Mouse (Mus musculus) lung, embryonic 16.5 days (tissue): Measurements from ENCODE around the gene Aim2. TPM values are rescaled to one million over a fixed set of nuclear protein-coding genes. Genes with fewer than 3 reads are reported as not detected.

Experiments
- ATAC-seq: fragments of 200-750 bp; cut with Nextera tagmentation; 2 replicates; pipeline ENCODE4 v1.8.0; 2017; ENCODE audit warnings: low read depth, mild to moderate bottlenecking, moderate library complexity
- H3K27ac ChIP-seq: fragments of 300-500 bp; sonication (generic); 2 replicates; pipeline ENCODE4 v1.5.1; 2014; ENCODE audit warnings: mild to moderate bottlenecking, control low read depth, low read length
- H3K27me3 ChIP-seq: fragments of 300-500 bp; sonication (generic); 2 replicates; pipeline ENCODE4 v1.6.1; 2014; ENCODE audit warnings: low read depth, low read length, mixed read lengths; ENCODE audit not compliant: control insufficient read depth, insufficient read depth
- H3K36me3 ChIP-seq: fragments of 300-500 bp; sonication (generic); 2 replicates; pipeline ENCODE4 v1.6.1; 2014; ENCODE audit warnings: low read length; ENCODE audit not compliant: control insufficient read depth, insufficient read depth
- H3K4me1 ChIP-seq: fragments of 300-500 bp; sonication (generic); replicated peaks from 2 replicates; pipeline ENCODE4 v1.6.1; 2014; ENCODE audit warnings: low read length, mixed read lengths; ENCODE audit not compliant: control insufficient read depth, insufficient read depth
- H3K4me2 ChIP-seq: fragments of 300-500 bp; sonication (generic); 2 replicates; pipeline ENCODE4 v1.6.1; 2014; ENCODE audit warnings: low read depth, low read length, control low read depth
- H3K4me3 ChIP-seq: fragments of 300-500 bp; sonication (generic); 2 replicates; pipeline ENCODE4 v1.5.1; 2014; ENCODE audit warnings: mild to moderate bottlenecking, low read length, control low read depth
- H3K9ac ChIP-seq: fragments of 300-500 bp; sonication (generic); 2 replicates; pipeline ENCODE4 v1.6.1; 2014; ENCODE audit warnings: low read length, control low read depth
- H3K9me3 ChIP-seq: fragments of 300-500 bp; sonication (generic); 2 replicates; pipeline ENCODE4 v1.6.1; 2016; ENCODE audit warnings: low read length; ENCODE audit not compliant: control insufficient read depth
- WGBS: fragments of 180-500 bp; shearing (Covaris S2); extraction: QIAGEN DNeasy Blood & Tissue Kit; methylation state at CpG from one replicate; pipeline ENCODE4 v1.1.7; 2014; 5-methylcytosine and 5-hydroxymethylcytosine counted together
- polyA plus RNA-seq: library from polyadenylated mRNA; unstranded; fragments of >200 nt; fragmentation: Nextera tagmentation; extraction: Ambion mirVana; gene quantifications from 2 replicates; pipeline ENCODE4 v1.2.1, GENCODE M21; 2015

Aim2 gene
- polyA plus RNA-seq, 1 experiment from 2014 or later: 1.3 TPM

DNA sequence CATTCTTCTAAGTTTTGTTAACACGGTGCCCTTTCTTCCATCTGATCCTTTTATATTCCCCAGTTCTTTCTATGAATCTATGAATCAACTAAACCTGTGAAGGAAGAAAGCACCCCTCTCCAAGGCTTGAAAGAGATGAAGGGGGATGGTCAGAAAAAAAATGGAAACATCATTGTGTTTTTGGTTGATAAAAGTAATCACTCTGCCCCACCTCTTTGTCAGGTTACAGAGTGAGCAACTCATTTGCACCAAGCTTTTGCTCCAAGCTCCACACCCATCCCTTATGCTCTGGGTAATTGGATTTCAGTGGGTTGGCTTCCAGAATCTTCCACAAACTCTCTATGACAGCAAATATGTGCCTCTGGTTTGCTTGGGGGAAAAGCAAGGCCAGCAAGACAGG lies 25.3 kb upstream of the Aim2 start:
- no peak for ATAC-seq
- no peak overlapping the region for H3K27ac ChIP-seq
- no peaks in the 10 kb centered on the region for H3K9me3 ChIP-seq
- H3K27me3 ChIP-seq: no peaks in the 10 kb centered on the region
- no peak overlapping the region for H3K9ac ChIP-seq
- H3K4me3 ChIP-seq: no peak overlapping the region
- no peak overlapping the region for H3K4me2 ChIP-seq
- no peaks in the 10 kb centered on the region for H3K36me3 ChIP-seq
- 87% methylated on average over 1 of the region's 1 CpGs for WGBS
- no peaks in the 10 kb centered on the region for H3K4me1 ChIP-seq

DNA sequence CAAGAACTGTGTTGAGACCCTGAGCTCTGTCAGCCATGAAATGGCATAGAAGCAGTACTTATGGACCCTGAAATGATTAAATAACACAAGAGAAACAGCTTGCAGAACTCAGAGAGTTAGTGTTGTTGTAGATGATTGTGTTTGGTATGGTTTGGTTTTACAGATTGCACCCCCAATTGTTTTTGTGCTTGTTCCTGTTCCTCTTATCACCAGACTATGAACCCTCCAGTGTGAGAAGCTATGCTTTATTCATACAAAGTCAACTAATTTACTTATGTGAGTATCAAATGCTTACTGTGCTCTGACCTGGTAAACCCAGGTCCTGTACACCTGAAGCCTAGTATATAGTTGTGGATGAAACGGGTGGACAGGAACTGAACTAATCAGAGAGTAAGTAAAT lies 24.1 kb upstream of the Aim2 start:
- Histone ChIP-seq H3K9me3 (no peaks in the 10 kb centered on the region), H3K4me1 (no peaks in the 10 kb centered on the region), H3K4me3 (no peak overlapping the region), H3K27me3 (no peaks in the 10 kb centered on the region), H3K36me3 (no peaks in the 10 kb centered on the region), H3K9ac (no peak overlapping the region), H3K4me2 (no peak overlapping the region), H3K27ac (no peak overlapping the region)
- WGBS: 45% methylated on average over 1 of the region's 1 CpGs
- no peak for ATAC-seq

DNA sequence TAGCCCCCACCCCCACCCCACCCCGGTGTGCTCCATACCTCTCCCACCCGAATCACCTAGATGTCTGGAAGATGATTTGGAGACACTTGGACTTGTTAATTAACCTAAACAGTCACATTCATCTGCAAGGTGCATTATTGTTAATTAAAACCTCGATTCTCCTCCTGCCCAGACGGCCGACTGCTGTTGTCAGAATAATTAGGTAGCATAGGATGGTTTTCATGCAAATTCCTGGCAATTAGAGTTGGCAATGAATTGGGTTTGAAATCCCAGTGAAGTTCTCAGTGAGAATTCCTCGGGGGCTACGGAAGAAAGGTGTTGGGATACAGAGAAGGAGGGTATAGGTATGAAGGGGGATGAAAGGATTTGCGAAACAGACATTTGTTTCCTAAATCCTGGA lies 22.2 kb upstream of the Aim2 start:
- no peak for ATAC-seq
- Histone ChIP-seq H3K9me3 (no peaks in the 10 kb centered on the region), H3K9ac (no peak overlapping the region), H3K4me2 (no peak overlapping the region), H3K27ac (no peak overlapping the region), H3K36me3 (no peaks in the 10 kb centered on the region), H3K4me1 (no peaks in the 10 kb centered on the region), H3K4me3 (no peak overlapping the region), H3K27me3 (no peaks in the 10 kb centered on the region)
- WGBS: 60% methylated on average over 8 of the region's 8 CpGs

DNA sequence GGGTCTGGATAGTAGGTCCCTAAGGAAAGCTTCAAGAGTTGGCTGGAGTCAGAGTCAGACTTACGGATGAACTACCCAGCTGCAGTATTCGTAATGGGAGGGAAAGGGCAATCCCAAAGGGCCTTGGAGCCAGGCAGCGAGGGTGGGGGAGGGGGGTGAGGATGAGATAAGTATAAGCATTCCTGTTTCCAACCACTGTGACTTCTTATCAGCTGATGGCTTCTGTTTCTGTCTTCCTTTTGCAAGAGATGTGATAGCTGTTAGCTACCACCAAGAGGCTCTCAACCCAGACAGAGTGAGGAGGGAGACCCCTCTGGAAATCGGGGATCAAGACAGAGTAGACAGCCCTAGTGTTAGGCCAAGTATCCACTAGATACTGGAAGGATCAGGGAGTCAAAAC lies 21.5 kb upstream of the Aim2 start:
- no peak overlapping the region for H3K9ac ChIP-seq
- H3K4me2 ChIP-seq: no peak overlapping the region
- no peaks in the 10 kb centered on the region for H3K4me1 ChIP-seq
- no peaks in the 10 kb centered on the region for H3K9me3 ChIP-seq
- no peaks in the 10 kb centered on the region for H3K27me3 ChIP-seq
- no peaks in the 10 kb centered on the region for H3K36me3 ChIP-seq
- no peak overlapping the region for H3K27ac ChIP-seq
- no peak overlapping the region for H3K4me3 ChIP-seq
- ATAC-seq: no peak
- 20% methylated on average over 4 of the region's 4 CpGs for WGBS

DNA sequence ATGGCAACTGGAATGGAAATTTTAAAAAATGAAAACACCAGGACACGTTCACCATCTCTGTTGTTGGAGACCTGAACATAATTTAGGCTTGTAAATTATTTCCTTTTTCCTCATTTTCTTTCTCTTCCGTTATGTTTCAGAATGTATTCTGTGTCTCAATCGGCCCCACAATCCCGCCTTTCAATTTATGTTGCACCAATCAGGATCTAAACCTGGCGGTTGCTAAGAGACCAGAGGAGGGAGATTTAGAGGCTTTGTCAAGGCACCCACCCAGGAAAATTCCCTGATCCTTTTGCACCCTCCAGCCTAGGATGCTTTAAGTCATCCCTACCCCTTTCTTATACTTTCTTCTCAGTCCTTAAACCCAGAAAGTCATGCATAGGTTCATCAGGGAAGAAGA lies 20.9 kb upstream of the Aim2 start:
- Histone ChIP-seq H3K27me3 (no peaks in the 10 kb centered on the region), H3K9ac (no peak overlapping the region), H3K27ac (no peak overlapping the region), H3K4me3 (no peak overlapping the region), H3K4me2 (no peak overlapping the region), H3K4me1 (no peaks in the 10 kb centered on the region), H3K36me3 (no peaks in the 10 kb centered on the region), H3K9me3 (no peaks in the 10 kb centered on the region)
- 76% methylated on average over 5 of the region's 5 CpGs for WGBS
- ATAC-seq: no peak

DNA sequence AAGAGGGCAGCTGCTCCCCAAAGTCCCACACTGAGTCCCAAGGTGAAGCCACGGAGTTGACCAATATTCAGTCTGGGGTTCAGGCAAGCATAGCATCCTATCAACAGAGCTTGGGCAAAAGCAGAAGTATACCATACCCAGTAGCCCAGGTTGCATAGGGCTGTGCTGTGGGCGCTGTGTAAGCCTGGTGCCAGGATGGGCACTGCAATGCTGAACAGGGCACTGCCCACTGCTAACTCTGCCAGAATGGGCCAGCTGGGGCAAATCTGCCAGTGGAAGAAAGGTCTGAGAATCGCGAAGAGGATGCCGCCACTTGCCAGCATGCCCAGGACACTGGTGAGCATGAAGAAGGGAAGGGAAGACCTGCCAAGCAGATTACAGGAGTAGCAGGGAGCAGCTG lies 18.3 kb upstream of the Aim2 start:
- no peaks in the 10 kb centered on the region for H3K27me3 ChIP-seq
- no peak overlapping the region for H3K9ac ChIP-seq
- H3K36me3 ChIP-seq: no peaks in the 10 kb centered on the region
- H3K27ac ChIP-seq: no peak overlapping the region
- H3K4me3 ChIP-seq: no peak overlapping the region
- no peak for ATAC-seq
- no peaks in the 10 kb centered on the region for H3K9me3 ChIP-seq
- H3K4me1 ChIP-seq: no peaks in the 10 kb centered on the region
- H3K4me2 ChIP-seq: no peak overlapping the region
- whole genome bisulfite sequencing: 81% methylated on average over 5 of the region's 5 CpGs

- no peak within 1 kb of the TSS for H3K4me2 ChIP-seq
Observed at GRCm38 (mm10) chr1:173333312-173334253, 17.1 kb upstream of the Aim2 start, which contains the start of gene Ackr1. TSS of gene Ackr1 (minus strand) at chr1:173333750.

DNA sequence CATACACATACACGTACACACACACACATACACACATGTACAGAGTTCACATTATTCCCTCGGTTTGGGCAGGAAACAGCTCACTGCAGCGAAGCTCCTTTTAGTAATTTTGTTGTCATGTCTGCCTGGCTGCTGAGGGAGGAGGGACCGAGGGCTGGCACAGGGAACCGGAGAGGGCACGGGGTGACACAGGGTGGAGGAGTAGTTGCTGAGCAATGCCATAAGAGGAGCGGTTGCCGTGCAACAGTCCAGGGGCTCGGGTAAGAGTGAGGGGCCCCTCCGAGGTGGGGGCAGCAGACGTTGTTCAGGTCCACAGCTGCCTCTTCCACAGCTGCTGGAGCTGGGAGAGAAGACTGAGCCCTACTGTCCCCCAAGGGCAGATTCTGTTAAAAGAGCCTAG lies 14.8 kb upstream of the Aim2 start:
- Histone ChIP-seq H3K4me3 (no peak overlapping the region), H3K9me3 (no peaks in the 10 kb centered on the region), H3K4me1 (no peaks in the 10 kb centered on the region), H3K9ac (no peak overlapping the region), H3K27ac (no peak overlapping the region), H3K4me2 (no peak overlapping the region), H3K27me3 (no peaks in the 10 kb centered on the region), H3K36me3 (no peaks in the 10 kb centered on the region)
- WGBS: 34% methylated on average over 11 of the region's 11 CpGs
- no peak for ATAC-seq

More at GRCm38 (mm10) chr1:173333312-173334253, 17.1 kb upstream of the Aim2 start, which contains the start of gene Ackr1:
- Histone ChIP-seq H3K9ac (no peak within 1 kb of the TSS), H3K27me3 (no peaks in the 10 kb centered on the region), H3K27ac (no peak within 1 kb of the TSS), H3K36me3 (no peaks in the 10 kb centered on the region), H3K4me1 (no peaks in the 10 kb centered on the region), H3K9me3 (no peaks in the 10 kb centered on the region), H3K4me3 (no peak within 1 kb of the TSS)
- ATAC-seq: no peak
- WGBS: 37% methylated on average over 9 of the region's 9 CpGs

- H3K4me3 ChIP-seq: no peak overlapping the region
- WGBS: 86% methylated on average over 10 of the region's 10 CpGs
- H3K4me2 ChIP-seq: no peak overlapping the region
- no peaks in the 10 kb centered on the region for H3K9me3 ChIP-seq
- no peak overlapping the region for H3K9ac ChIP-seq
- ATAC-seq: no peak
- H3K36me3 ChIP-seq: no peaks in the 10 kb centered on the region
- no peak overlapping the region for H3K27ac ChIP-seq
- no peaks in the 10 kb centered on the region for H3K27me3 ChIP-seq
- H3K4me1 ChIP-seq: no peaks in the 10 kb centered on the region
Observed at GRCm38 (mm10) chr1:173337008-173337407, 13.7 kb upstream of the Aim2 start.
